Mouse (Mus musculus): ENCODE measurements around the gene Esyt2.

Gene Esyt2

DNA sequence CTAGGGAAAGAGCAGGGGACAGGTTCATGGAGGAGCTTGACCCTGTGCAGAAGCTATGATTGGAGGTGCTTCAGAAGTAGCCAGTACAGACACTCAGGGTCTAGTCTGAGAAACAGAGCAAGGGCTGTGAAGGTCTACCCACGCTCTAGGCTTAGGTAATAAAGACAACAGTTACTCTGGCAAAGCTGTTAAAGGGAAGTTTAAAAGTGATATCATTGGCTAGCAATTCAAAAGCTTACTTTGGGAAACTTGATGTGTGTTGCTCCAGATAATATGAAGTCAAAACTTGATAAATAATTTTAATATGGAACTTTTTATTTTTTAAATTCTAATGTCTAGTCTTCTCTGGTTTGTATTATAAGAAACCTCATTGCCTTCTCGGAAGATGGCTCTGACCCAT is 86.3 kb downstream of the Esyt2 start:
- no peak for DNase-seq

DNA sequence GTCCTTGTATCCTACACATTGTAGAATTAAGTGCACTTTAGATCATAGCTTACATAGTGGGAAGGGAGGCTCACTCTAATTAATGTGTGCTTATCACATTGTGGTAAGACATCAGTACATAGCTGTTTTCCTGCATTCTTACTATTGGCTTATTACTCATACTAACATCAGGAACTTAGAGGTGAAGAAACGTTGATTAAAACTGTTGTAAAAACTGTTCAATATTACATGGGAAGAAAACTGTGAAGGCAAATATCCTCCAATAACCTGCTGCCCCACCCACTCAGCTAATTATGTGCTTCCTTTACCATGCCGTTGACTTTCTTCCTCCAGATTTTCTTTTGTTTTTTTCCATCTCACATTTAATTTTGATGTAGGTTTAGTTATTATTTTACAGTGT is 87.9 kb downstream of the Esyt2 start:
- no peak for DNase-seq

GRCm38 (mm10) chr12:116383101-116383500 is 102.1 kb downstream of the Esyt2 start:
- DNase-seq = peak; percentile 27

GRCm38 (mm10) chr12:116383995-116384394 is 103.0 kb downstream of the Esyt2 start:
- no peak for DNase-seq

GRCm38 (mm10) chr12:116386802-116387201 is 105.8 kb downstream of the Esyt2 start:
- DNase-seq = no peak

DNA sequence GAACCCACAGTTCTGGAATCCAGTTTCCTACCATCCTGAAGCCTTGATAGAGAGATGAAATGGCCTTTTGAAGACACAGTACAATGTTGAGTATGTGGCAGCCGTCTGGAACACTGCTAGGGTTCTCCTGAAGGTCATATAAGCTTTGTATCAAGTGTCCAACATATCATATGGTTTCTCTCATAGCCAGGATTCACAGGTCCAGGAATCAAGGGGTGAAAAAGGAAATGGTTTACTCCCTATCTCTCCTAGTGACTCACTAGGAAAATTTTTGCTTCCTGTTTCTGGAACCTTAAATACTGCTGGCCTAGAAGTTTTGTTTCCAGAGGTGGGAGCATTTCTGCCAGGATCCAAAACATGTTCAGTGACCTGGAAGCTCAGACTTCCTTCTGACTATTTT is 108.9 kb downstream of the Esyt2 start:
- no peak for DNase-seq

DNA sequence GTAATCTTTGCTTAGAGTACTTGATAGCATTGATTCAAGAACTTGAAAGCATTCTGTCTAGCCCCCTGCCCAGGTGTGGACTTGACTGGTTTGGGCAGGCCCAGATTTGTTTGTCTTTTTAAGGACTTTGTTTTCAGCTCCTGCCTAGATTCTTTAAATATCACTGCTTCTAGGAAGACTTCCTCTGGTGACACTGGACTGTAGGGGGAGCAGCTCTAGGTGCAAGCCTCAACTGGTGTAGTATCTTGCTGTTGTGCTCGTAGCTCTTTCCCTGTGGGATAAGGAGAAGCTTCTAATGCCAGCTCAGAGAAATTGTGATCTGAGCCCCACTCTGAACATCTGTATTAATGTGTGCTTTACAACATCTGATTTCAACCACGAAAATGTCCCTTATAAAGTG is 113.3 kb downstream of the Esyt2 start:
- no peak for DNase-seq

GRCm38 (mm10) chr12:116395312-116395711 is 114.3 kb downstream of the Esyt2 start:
- no peak for DNase-seq

- DNase-seq = no peak
These were observed 115.2 kb downstream of the Esyt2 start for GRCm38 (mm10) chr12:116396072-116396695.

DNA sequence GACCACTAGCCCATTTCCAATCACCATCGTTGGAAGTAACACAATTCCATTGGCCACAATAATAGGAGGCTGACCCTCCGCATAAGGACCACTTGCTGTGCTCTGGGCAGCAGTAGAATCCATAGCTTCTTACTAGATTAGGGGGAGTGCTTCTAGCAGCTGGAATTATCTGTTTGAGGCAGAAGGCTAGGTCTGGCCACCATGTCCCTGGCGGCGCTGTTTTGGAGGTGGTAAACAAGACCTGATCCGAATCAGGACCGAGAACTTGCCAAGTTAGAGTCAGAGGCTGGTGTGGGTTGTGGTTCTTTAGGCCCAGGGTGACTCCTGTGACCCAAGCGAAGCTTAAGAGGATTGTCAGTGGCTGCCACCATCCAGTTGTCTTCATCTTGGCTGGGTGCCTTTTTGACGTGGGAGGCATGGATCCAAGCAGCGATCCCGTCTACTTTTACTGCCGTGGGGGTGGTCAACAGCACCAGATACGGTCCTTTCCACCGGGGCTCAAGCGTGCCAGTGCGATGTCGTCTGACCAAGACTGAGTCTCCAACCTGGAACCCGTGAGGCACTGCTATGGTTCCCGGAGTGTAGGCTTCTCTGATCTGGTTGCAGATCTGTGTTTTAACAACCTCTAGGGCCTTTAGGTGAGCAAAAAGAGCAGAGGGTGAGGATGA is 123.2 kb downstream of the Esyt2 start:
- peak; percentile 53 for DNase-seq

- peak; percentile 95 for DNase-seq
These were observed 124.2 kb downstream of the Esyt2 start, which contains the start of gene Ncapg2 for GRCm38 (mm10) chr12:116405045-116405835. TSS of gene Ncapg2 (plus strand) at chr12:116405402.

DNA sequence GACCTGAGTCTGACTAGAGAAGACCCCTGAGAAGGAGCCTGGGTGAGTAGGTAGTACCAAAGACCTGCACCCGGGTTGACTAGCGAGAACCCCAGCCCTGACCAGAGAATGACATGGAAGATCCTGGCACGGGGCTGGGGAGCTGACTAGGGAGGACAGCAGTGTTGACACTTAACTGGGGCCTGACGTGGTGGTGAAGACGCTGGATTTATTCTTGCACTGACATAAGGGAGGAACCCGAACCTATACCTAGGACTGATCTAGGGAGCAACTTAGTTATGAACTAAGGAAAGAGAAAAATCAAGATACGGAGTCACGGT is 124.8 kb downstream of the Esyt2 start:
- no peak for DNase-seq

- DNase-seq = no peak
These were observed 126.9 kb downstream of the Esyt2 start for GRCm38 (mm10) chr12:116407883-116408282.

DNA sequence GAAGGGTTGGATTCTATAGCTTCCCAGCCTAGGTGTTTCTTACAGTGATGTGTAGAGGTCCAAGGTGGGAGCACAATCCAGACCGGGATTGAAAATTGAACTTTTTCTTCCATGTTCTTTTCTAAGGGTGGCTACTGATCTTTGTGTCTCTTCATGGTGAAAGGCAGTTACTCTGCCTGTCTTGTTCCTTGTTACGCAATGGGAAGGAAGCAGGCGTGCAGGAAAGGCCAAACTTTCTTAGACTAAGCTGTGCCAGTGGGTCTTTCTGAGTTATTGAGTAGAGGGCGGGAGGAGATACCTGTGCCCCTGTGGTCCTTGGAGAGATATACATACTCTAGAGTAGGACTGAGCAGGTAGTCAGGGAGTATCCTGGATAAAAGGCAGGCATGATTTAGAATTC is 133.9 kb downstream of the Esyt2 start:
- no peak for DNase-seq

GRCm38 (mm10) chr12:116416514-116416913 is 135.5 kb downstream of the Esyt2 start:
- DNase-seq = no peak

- no peak for DNase-seq
These were observed 140.7 kb downstream of the Esyt2 start for GRCm38 (mm10) chr12:116421656-116422055.

DNA sequence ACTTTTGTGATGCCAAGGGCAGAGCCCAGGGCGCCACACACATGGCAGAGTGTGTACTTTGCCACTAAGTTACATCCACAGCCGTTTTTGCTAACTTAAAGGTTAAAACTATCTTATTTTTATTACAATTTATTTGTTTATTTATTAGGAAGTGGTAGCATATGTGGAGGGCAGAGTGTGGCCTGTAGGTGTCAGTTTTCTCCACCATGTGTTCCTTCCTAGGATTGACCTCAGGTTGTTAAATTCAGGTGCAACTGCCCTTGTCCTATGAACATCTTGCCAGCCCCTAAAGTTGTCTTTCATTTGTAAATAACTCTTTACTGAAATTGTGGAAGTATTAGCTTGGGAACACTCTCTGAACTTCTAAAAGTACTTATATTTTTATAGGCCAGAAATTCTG is 144.4 kb downstream of the Esyt2 start:
- DNase-seq = no peak

DNA sequence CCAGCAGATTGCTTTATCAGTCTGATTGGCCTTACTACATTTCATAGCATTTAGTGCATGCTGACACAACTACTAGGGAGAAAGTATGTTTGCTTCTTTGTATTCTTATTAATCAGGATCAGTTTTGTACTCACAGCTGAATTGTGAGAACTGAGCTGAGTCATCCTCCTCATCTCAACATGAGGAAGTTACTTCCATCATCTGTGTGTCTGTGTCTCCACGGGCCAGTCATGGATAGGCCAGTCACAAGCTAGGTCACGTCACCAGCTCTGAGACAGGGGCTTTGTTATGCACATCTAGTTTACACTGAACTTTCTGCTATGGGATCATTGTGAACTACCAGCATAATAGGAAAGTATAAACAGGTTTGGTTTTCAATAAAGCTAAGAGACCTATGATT is 152.7 kb downstream of the Esyt2 start:
- DNase-seq = no peak

- no peak for DNase-seq
These were observed 154.2 kb downstream of the Esyt2 start for GRCm38 (mm10) chr12:116435232-116435631.

- no peak for DNase-seq
These were observed 155.1 kb downstream of the Esyt2 start for GRCm38 (mm10) chr12:116436125-116436524.

- DNase-seq = no peak
These were observed 157.6 kb downstream of the Esyt2 start for GRCm38 (mm10) chr12:116438591-116438990.

Measured in cerebellum, adult 11-12 months (tissue).